Mouse (Mus musculus) embryonic fibroblast, embryonic 13.5 days (primary cell): ENCODE data around the gene Wwox. TPM values are rescaled to one million over a fixed set of nuclear protein-coding genes. Genes with fewer than 3 reads are reported as not detected.

ENCODE experiments used
- H3K27ac ChIP-seq: 2 replicates; pipeline ENCODE4 v1.5.1; 2012; ENCODE audit warnings: low read length, control low read depth, inconsistent platforms; ENCODE audit not compliant: insufficient read depth
- H3K4me1 ChIP-seq: 2 replicates; pipeline ENCODE4 v1.6.1; 2011; ENCODE audit warnings: low read length; ENCODE audit not compliant: control insufficient read depth, insufficient read depth
- H3K4me3 ChIP-seq: 2 replicates; pipeline ENCODE4 v1.5.1; 2011; ENCODE audit warnings: mild to moderate bottlenecking, control low read depth, low read length; ENCODE audit not compliant: insufficient read depth
- CTCF ChIP-seq: IDR thresholded peaks from 2 replicates; pipeline ENCODE4 v1.5.1; 2011; ENCODE audit warnings: mild to moderate bottlenecking, control low read depth, low read length, moderate library complexity, borderline replicate concordance; ENCODE audit not compliant: insufficient read depth
- POLR2A ChIP-seq: IDR thresholded peaks from 2 replicates; pipeline ENCODE4 v1.6.1; 2011; ENCODE audit warnings: low read depth, mild to moderate bottlenecking, control low read depth, low read length, moderate library complexity
- polyA plus RNA-seq: library from polyadenylated mRNA; stranded (reverse); fragments of >200 nt; gene quantifications from 2 replicates; pipeline ENCODE4 v1.2.4, GENCODE M21; 2011; ENCODE audit warnings: low read depth; ENCODE audit not compliant: missing spikeins, insufficient read length

The Wwox gene
- polyA plus RNA-seq, 1 experiment = 8.7 TPM

DNA sequence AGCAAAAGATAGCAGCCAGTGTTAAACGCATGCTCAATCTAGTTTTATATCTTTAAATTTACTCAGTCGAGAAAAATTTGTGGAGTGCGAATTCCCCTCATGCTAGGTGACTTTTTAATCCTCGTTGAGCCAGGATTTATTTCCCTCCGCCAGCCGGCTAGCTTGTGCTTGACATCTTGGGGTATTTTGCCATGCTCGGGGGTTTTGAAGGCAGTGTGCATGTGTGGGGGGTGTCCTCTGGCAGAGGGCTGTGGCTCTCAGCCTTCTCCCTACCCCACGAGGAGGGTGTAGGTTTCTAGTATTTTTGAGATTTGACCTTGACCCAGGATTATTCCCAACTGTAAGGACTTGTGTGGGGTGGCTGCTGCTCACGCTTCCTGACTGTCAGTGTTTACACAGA, 857.3 kb downstream of the Wwox start:
- Histone ChIP-seq H3K27ac (no peak overlapping the region), H3K4me1 (no peaks in the 10 kb centered on the region), H3K4me3 (no peak overlapping the region)
- TF ChIP-seq POLR2A (no peak), CTCF (no peak)

DNA sequence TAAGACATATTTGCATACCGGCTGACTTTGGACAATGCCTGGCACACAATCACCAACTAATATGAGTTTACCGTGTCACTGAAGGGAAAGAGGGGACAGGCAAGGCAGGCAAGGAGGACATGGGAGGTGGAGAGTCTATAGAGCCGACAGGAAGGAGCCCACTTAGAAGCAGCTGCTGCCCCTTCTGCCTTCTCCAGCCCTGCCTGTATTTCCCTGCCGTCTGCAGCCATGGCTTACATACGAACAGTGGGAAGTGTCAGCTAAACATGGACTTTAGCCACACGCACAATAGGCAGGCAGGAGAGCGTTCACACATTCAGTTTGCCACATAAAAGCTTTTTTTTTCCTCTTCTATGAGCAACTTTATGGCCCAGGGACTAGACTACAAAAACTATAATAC, 863.0 kb downstream of the Wwox start:
- TF ChIP-seq POLR2A = no peak
- TF ChIP-seq CTCF = no peak

DNA sequence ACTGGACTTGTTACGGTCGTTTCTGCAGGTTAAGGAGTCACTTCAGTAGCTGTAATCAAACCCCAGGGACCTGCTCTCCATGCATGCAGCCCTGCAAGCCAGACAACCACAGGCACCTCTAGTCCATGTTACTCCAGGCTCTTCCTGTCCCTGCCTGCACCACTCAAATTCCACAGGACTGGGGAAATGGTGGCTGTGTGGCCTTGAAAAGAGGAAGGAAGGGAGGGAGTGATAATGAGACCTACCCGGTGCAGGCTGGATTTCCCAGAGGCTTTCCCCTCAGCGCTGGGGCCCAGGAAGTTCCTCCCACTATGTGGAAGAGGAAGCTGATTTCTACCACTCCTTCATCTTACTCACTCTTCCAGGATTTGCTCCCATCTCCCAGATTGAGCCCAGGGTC, 868.0 kb downstream of the Wwox start:
- Histone ChIP-seq H3K4me3 (no peak overlapping the region), H3K4me1 (no peaks in the 10 kb centered on the region), H3K27ac (no peak overlapping the region)
- TF ChIP-seq POLR2A (no peak), CTCF (no peak)

More for the DNA sequence above, 863.0 kb downstream of the Wwox start:
- no peaks in the 10 kb centered on the region for H3K4me1 ChIP-seq
- no peak overlapping the region for H3K27ac ChIP-seq
- H3K4me3 ChIP-seq = no peak overlapping the region

DNA sequence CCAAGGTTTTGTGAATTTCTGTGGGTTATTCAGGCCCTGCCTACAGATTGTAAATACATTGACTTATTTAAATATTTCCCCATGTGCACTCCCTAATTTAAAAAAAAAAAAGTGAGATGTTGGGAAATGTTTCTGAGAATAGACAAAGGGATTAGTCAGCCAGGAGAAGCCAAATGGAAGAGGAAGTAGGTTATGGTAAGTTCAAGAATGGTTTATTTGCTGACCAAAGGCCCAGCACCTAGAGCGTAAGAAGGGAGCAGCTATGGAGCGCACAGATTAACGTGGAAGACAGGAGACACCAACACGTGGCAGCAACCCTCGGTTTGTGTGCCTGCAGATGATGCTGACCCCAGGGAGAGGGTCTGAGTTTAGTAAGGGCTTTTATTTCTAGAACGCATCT, 871.5 kb downstream of the Wwox start:
- TF ChIP-seq CTCF (no peak), POLR2A (no peak)
- H3K27ac ChIP-seq = no peak overlapping the region
- H3K4me3 ChIP-seq = no peak overlapping the region

DNA sequence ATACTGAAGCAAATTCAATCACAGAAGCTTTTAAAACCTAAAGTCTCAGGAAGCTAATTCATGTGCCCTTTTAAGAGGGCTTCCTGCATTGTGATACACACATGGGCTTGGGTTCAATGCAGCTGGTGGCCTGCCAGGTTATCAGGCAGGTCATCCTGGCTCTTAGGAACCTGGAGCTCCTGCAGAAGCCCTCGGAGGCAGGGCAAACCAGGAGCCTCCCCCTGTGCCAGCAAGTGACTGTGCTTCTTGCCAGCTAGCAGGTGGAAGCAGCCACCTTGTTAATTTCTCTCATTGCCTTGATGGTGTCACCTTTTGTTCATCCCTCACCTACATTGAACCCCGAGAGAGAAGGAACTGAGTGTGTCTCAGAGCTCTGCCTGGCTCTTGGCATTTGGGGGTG, 872.9 kb downstream of the Wwox start:
- H3K4me1 ChIP-seq = no peaks in the 10 kb centered on the region
- H3K4me3 ChIP-seq = no peak overlapping the region
- H3K27ac ChIP-seq = no peak overlapping the region

More for the DNA sequence above, 871.5 kb downstream of the Wwox start:
- no peaks in the 10 kb centered on the region for H3K4me1 ChIP-seq

DNA sequence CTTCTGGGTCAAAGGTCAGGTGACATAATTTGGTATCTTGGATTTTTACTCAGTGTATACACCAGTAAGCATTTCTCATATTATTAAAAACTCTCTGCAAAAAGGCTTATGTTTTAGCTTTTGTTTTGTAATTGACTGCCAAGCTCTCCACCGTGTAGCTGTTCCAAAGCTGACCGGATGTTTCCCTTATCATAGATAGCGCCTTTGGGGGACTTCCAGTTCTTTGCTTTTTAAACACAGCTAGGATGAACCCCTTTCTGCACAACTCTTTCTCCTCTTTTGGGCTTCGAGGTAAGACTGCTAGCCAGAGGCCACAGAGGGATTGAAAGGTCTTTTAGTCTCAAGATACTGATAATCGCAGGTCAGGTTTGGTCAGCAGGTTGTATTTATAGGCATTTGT, 883.0 kb downstream of the Wwox start:
- Histone ChIP-seq H3K4me1 (no peaks in the 10 kb centered on the region), H3K27ac (no peak overlapping the region), H3K4me3 (no peak overlapping the region)
- TF ChIP-seq POLR2A (no peak), CTCF (no peak)

More for the DNA sequence above, 872.9 kb downstream of the Wwox start:
- TF ChIP-seq POLR2A (no peak), CTCF (no peak)

DNA sequence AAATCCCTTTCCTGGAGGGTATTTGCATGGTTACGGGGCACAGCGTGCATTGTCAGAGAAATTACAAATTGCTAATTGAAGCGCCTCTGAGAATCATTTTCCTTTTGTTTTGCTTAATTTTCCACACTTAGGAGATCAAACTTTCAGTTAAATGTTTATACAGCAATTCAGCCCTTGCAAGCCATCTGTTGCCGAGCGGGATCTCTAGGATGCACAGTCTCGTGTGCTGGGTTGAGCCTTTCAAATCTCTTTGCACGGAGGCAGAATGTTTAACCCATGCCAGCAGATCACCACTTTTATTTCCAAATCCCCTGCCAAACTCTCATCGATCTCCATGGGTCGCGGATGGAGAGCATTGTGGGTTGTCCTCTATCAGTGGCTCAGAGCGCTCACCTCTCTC, 891.2 kb downstream of the Wwox start:
- TF ChIP-seq POLR2A (no peak), CTCF (no peak)
- Histone ChIP-seq H3K27ac (no peak overlapping the region), H3K4me3 (no peak overlapping the region), H3K4me1 (peaks cover 5% of the 10 kb centered on the region; the same call in 1 of the 2 replicates)

DNA sequence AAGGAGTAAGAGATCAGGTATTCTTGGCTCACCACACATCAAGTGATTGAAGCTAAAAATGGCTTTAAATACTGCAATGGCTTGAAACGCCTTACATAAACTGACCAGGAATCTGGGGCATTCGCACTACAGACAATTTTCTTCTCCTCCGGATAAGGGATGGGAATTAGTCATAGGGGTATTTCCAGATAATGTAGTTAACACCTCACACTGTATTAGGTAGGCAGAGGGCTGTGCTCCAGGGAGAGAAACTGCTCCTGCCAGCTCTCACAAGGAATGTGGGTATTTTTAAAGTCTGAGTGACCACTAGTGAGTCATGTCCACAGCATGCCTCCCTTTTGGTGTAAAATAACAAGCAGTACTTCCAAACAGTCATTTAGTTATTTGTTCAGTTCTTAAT, 894.5 kb downstream of the Wwox start:
- no peak for TF ChIP-seq CTCF
- no peak for TF ChIP-seq POLR2A
- Histone ChIP-seq H3K4me3 (no peak overlapping the region), H3K4me1 (peaks cover 5% of the 10 kb centered on the region; the same call in 1 of the 2 replicates)

DNA sequence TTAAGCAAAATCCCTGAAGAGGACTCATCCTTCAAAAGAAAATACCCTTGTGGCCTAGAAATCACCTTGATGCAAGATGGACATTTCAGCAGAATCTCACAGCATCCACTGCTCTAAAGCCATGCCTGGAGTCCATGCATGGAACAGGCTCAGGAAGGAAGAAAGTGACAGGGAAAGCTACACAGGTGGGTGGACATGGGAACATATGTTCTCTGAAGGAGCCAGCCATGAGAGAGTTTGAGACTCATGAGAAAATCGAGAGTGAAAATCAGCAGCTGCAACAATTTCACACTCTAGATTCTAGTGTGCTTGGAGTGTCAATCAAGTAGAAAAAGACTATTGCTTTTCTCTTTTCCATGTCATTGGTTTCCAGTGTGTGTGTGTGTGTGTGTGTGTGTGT, 896.9 kb downstream of the Wwox start:
- Histone ChIP-seq H3K4me3 (no peak overlapping the region), H3K4me1 (peaks cover 5% of the 10 kb centered on the region; the same call in 1 of the 2 replicates), H3K27ac (no peak overlapping the region)
- TF ChIP-seq POLR2A = no peak
- no peak for TF ChIP-seq CTCF

More for the DNA sequence above, 894.5 kb downstream of the Wwox start:
- H3K27ac ChIP-seq = peak overlapping the region; percentile 95

DNA sequence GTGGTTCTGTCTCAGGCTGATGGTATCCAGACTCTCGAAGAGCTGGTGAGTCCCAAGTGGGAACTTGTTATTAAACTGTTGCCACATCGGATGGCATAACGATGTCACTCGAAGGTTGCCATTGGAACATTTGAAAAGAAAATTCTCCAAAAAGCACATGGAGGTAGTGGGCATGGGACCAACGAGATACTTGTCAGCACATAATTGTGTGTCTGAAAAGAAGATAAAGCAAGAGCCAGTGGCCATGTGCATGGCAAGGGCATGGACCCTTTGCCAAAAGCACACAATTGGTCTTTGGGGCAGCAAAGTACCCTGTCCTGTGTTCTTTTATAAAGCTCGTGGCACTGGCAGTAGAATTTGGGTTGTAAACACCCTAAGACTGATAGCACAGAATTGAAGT, 909.2 kb downstream of the Wwox start:
- TF ChIP-seq POLR2A (no peak), CTCF (no peak)
- H3K27ac ChIP-seq = no peak overlapping the region
- H3K4me1 ChIP-seq = no peaks in the 10 kb centered on the region
- no peak overlapping the region for H3K4me3 ChIP-seq

DNA sequence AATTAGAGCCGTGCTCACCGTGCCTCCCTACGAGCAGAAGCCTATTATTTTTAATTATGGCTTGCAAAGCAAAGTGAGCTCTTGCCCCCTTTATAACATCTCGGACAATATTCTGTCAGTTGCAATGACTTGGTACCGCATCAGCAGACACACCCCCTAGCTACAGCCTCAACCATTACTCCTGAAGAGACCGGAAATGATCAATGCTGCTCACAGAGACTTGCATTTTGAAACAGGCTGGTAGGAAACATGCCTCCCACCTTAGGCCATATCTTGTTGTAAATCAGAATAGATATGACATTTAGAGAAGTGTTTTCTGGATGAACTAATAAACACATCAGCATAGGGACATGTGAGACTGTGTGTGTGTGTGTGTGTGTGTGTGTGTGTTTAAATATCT, 911.3 kb downstream of the Wwox start:
- Histone ChIP-seq H3K27ac (no peak overlapping the region), H3K4me3 (no peak overlapping the region), H3K4me1 (no peaks in the 10 kb centered on the region)
- TF ChIP-seq CTCF (no peak), POLR2A (no peak)
